8 mouse cellular contexts compared by ENCODE assay signal in genomic region chr9:102719085-102719484, GRCm38 (mm10). TPM values are rescaled to one million over a fixed set of nuclear protein-coding genes. Genes with fewer than 3 reads are reported as not detected.
DNase-seq lines count a peak whose midpoint lies in the region; ATAC-seq and TF ChIP-seq lines count a peak whose summit lies in the region.

No protein-coding gene starts in this region.

- TF ChIP-seq CTCF in small intestine, adult 2 months (IDR thresholded peaks at IDR 0.05; ENCODE audit: extremely low read depth, insufficient read length, insufficient replicate concordance, low read depth, low read length) = no peak

- peak overlapping the region; percentile 63 for H3K4me3 ChIP-seq in lung, embryonic 16.5 days (ENCODE audit: low read length)
- peak overlapping the region; percentile 86 for H3K4me3 ChIP-seq in forebrain, embryonic 14.5 days (ENCODE audit: low read depth, low read length)
- peak overlapping the region; percentile 86 for H3K4me3 ChIP-seq in limb, embryonic 12.5 days (replicated peaks)
- H3K4me3 ChIP-seq in small intestine, adult 2 months (ENCODE audit: low read depth, low read length) = peak overlapping the region; percentile 87

- no peak for ATAC-seq in lung, embryonic 16.5 days (ENCODE audit: low read depth)
- no peak for ATAC-seq in forebrain, embryonic 14.5 days
- ATAC-seq in limb, embryonic 12.5 days (ENCODE audit: insufficient number of reproducible peaks, insufficient read depth, low FRiP score, low TSS enrichment, low read depth) = no peak

- no peak for TF ChIP-seq POLR2A in small intestine, adult 2 months (IDR thresholded peaks at IDR 0.05; ENCODE audit: low read depth, low read length)

- 6% methylated on average over 4 of the region's 4 CpGs for WGBS in lung, embryonic 16.5 days
- 0% methylated on average over 4 of the region's 4 CpGs for WGBS in forebrain, embryonic 14.5 days
- WGBS in limb, embryonic 12.5 days = 9% methylated on average over 4 of the region's 4 CpGs
- whole genome bisulfite sequencing in small intestine, adult 2 months = 30% methylated on average over 4 of the region's 4 CpGs

- H3K4me1 ChIP-seq in lung, embryonic 16.5 days (replicated peaks; ENCODE audit: control insufficient read depth, insufficient read depth, low read length) = peaks cover 71% of the 10 kb centered on the region
- peaks cover 58% of the 10 kb centered on the region for H3K4me1 ChIP-seq in forebrain, embryonic 14.5 days (ENCODE audit: control insufficient read depth, insufficient read depth, low read length)
- peaks cover 83% of the 10 kb centered on the region for H3K4me1 ChIP-seq in limb, embryonic 12.5 days (replicated peaks)
- peaks cover 11% of the 10 kb centered on the region for H3K4me1 ChIP-seq in small intestine, adult 2 months (ENCODE audit: control insufficient read depth, insufficient read depth, insufficient read length, low read length)

- no peaks in the 10 kb centered on the region for H3K9me3 ChIP-seq in lung, embryonic 16.5 days (ENCODE audit: control insufficient read depth, low read length)
- H3K9me3 ChIP-seq in forebrain, embryonic 14.5 days (replicated peaks; ENCODE audit: control insufficient read depth, low read length) = no peaks in the 10 kb centered on the region
- no peaks in the 10 kb centered on the region for H3K9me3 ChIP-seq in limb, embryonic 12.5 days

- intact Hi-C loops in gastrocnemius, postnatal 14 days (cut with DNase I; ENCODE audit: low total_unique reads) = loop anchor here (10.0 kb wide), 1 partner anchor 146 kb away; no protein-coding TSS in a partner anchor

- H3K27me3 ChIP-seq in lung, embryonic 16.5 days (ENCODE audit: control insufficient read depth, insufficient read depth, low read depth, low read length) = no peaks in the 10 kb centered on the region
- no peaks in the 10 kb centered on the region for H3K27me3 ChIP-seq in forebrain, embryonic 14.5 days (replicated peaks; ENCODE audit: control insufficient read depth, insufficient read depth, low read length)
- no peaks in the 10 kb centered on the region for H3K27me3 ChIP-seq in limb, embryonic 12.5 days
- no peaks in the 10 kb centered on the region for H3K27me3 ChIP-seq in small intestine, adult 2 months (ENCODE audit: control insufficient read depth, insufficient read depth, low read length)

- H3K27ac ChIP-seq in lung, embryonic 16.5 days (ENCODE audit: low read length) = peak overlapping the region; percentile 96
- H3K27ac ChIP-seq in forebrain, embryonic 14.5 days (ENCODE audit: low read depth, low read length) = peak overlapping the region; percentile 96
- peak overlapping the region; percentile 98 for H3K27ac ChIP-seq in limb, embryonic 12.5 days
- 0 out of 2 replicates have a peak overlapping the region, but pooled peaks have one; percentile 97 for H3K27ac ChIP-seq in small intestine, adult 2 months (ENCODE audit: insufficient read depth, low read depth, low read length)

- H3K36me3 ChIP-seq in lung, embryonic 16.5 days (ENCODE audit: control insufficient read depth, insufficient read depth, low read length) = peaks cover 26% of the 10 kb centered on the region
- H3K36me3 ChIP-seq in forebrain, embryonic 14.5 days (ENCODE audit: control insufficient read depth, insufficient read depth, low read length) = peaks cover 42% of the 10 kb centered on the region
- H3K36me3 ChIP-seq in limb, embryonic 12.5 days = peaks cover 44% of the 10 kb centered on the region
- peaks cover 23% of the 10 kb centered on the region for H3K36me3 ChIP-seq in small intestine, adult 2 months (ENCODE audit: control insufficient read depth, insufficient read depth, low read length)

- peak overlapping the region; percentile 87 for H3K9ac ChIP-seq in lung, embryonic 16.5 days (ENCODE audit: low read length)
- H3K9ac ChIP-seq in forebrain, embryonic 14.5 days (ENCODE audit: low read length) = peak overlapping the region; percentile 97
- H3K9ac ChIP-seq in limb, embryonic 12.5 days (replicated peaks) = peak overlapping the region; percentile 96

- H3K4me2 ChIP-seq in lung, embryonic 16.5 days (ENCODE audit: low read depth, low read length) = peak overlapping the region; percentile 92
- H3K4me2 ChIP-seq in forebrain, embryonic 14.5 days (ENCODE audit: low read length) = peak overlapping the region; percentile 94
- peak overlapping the region; percentile 84 for H3K4me2 ChIP-seq in limb, embryonic 12.5 days

- DNase-seq in lung, postnatal 14 days = no peak
- peak; percentile 52 for DNase-seq in forebrain, embryonic 14.5 days (ENCODE audit: low spot score)
- DNase-seq in frontal cortex, postnatal 14 days (ENCODE audit: low spot score in 2 of 2) = no peak
- DNase-seq in layer of hippocampus, postnatal 14 days (ENCODE audit: low spot score in 2 of 2) = no peak
- DNase-seq in gastrocnemius, postnatal 14 days = no peak

RNA-seq across cellular contexts. Expression of gene Amotl2, which starts 2.6 kb away (rescaled TPM):
- polyA plus RNA-seq in lung, embryonic 16.5 days (2015; fragmentation: Nextera tagmentation; extraction: Ambion mirVana) = 37.6 and 40.1 TPM in 2 replicates
- polyA plus RNA-seq in forebrain, embryonic 14.5 days (2014; fragmentation: Nextera tagmentation; extraction: Ambion mirVana) = 30.4 and 44.0 TPM in 2 replicates
- polyA plus RNA-seq in limb, embryonic 12.5 days (2016; fragmentation: Nextera tagmentation; extraction: Ambion mirVana) = 73.1 and 73.9 TPM in 2 replicates
- 8.7 and 12.3 TPM in 2 replicates for polyA plus RNA-seq in small intestine, adult 2 months (2012; rRNA removed)
- 10 to 100 TPM; 23.3 to 25.3 TPM for total RNA-seq in layer of hippocampus, postnatal 14 days (2021)
- 10 to 100 TPM; 19.4 to 25.0 TPM for total RNA-seq in gastrocnemius, postnatal 14 days (2021)
